Mouse (Mus musculus) Muller cell, postnatal 12 days (primary cell): ENCODE measurements around the gene Dzip1.

ENCODE experiments used
- DNase-seq: peaks from one replicate; pipeline ENCODE4 v3.0.0-alpha.2; 2015; ENCODE audit errors: inconsistent ontology term

Gene Dzip1

GRCm38 (mm10) chr14:118924673-118925615, at the start of gene Dzip1:
TSS of gene Dzip1 (minus strand) at chr14:118925460.
- peak; percentile 90 for DNase-seq

DNA sequence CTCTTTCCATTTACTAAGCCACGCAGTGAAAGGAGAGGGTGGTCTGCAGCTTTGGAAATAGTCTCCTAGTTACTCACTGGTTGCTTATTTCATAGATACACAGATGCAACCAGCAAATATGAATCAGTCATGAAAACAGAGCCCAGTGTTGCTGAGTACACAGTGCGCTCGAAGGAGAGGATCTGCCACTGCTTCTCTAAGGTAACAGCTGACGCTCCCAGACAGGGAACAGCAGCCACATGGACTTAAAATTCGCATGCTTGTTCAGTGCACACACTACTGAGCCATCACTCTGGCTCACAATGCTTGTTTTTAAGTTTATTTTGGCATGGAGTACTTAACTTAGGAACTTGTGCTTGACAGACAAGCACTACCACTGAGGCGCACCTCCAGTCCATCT, 47.0 kb upstream of the Dzip1 start:
- DNase-seq: no peak

DNA sequence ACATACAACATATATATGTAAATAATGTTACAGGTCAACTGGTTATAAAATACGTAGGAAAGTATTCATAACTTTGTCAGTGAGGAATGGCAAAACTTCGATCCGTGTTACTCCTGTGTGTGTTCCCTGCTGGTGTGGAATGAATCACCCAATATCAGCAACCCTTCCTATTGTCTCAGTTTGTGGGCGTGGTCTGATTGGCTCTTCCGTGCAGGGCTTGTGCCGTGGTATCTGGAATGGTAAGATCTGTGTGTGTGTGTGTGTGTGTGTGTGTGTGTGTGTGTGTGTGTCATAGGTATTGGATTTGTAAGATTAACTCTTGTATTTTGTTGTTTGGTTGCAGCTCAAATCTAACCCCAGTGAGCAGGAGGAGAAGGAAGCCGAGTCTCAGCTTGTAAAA, 42.4 kb upstream of the Dzip1 start:
- no peak for DNase-seq

- no peak for DNase-seq
Observed at GRCm38 (mm10) chr14:118965356-118966000, 40.2 kb upstream of the Dzip1 start.

GRCm38 (mm10) chr14:118958010-118958409, 32.8 kb upstream of the Dzip1 start:
- DNase-seq: no peak

DNA sequence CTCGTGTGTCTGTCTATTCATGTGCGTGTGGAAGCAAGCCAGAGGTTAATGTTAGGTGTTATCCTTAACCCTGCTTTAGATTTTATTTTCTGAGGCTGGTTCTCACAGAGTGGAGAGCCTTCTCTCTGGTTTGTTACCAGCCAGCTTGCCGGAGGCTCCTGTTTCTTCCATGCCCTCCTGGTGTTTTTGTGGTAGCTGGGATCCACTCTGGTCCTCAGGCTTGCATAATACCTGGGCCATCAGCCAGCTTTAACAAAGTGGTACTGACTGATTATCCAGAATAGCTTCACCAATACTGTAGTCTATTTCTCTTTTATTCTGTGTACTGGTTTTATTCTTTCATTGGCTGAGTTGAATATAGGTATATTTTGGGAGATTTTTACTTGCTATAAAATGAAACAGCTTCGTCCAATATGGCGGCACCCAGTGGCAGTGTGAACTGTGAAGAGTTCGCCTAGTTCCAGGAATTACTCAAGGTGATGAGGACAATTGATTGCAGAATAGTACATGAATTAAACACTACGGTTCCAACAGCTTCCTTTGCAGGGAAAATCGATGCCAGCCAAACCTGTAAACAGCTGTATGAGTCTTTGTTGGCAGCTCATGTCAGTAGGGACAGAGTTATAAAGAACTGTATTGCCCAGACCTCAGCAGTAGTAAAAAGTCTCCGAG, 26.8 kb upstream of the Dzip1 start:
- peak; percentile 21 for DNase-seq

DNA sequence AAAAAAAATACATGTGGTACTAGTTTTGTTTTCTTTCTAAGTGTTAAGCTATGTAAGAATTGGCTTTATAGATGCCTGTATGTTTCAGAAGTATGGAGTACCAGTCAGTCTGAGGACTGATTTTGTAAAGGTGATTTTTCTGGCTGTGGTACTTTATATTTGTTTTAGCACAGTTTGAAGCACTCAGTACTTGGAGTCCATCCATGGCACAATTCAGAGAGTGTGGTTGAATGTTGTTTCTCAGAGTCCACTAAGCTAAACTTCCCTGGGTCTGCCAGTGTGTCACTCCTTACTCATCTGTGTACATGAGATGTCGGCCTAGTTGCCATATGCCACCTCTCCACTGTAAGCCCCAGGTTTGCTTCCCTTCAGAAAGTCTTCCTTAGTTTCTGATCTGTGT, 23.6 kb upstream of the Dzip1 start:
- DNase-seq: no peak

DNA sequence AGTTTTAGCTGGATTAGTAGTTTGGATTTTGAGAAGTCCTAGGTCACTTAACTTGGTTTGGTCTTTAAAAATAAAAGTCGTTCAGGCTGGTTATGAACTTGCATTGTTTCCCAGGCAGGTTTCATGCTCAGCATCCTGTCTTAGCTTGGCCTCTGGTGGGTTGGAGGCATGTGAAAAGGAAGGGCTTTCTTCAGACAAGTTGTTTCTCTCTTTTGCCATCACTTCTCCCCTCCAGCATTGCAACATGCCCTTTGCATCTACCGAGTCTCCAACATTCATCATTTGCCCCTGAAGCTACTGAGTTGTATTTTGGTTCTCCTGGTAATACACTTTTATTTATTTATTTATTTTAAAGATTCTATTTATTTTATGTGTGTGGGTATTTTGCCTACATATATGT, 19.4 kb upstream of the Dzip1 start:
- no peak for DNase-seq

- DNase-seq: no peak
Observed at GRCm38 (mm10) chr14:118942076-118942475, 16.8 kb upstream of the Dzip1 start.

GRCm38 (mm10) chr14:118940796-118941495, 15.7 kb upstream of the Dzip1 start:
- DNase-seq: no peak

GRCm38 (mm10) chr14:118938551-118938950, 13.3 kb upstream of the Dzip1 start:
- peak; percentile 68 for DNase-seq

- DNase-seq: peak; percentile 100
Observed at GRCm38 (mm10) chr14:118937533-118938492, 12.6 kb upstream of the Dzip1 start, which contains the start of gene Dnajc3. TSS of gene Dnajc3 (plus strand) at chr14:118937976.

DNA sequence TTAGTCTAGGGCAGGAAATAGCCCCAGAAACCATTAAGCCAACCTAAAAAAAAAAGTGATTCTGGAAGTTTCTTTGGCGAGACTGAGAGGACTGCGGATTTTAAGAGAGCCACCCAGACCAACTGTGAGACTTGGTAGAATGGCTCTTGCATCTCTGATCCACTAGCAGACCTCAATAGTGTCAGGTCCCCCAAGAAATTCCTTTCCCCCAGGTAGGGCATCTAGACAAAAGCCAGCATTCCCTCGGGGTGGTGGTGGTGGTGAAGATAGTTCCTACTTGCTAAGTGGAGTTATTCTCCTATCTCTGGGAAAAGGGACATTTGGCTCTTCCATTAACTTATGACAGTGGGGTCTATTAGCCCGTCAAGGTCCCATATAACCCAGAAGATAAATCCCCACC, 11.7 kb upstream of the Dzip1 start:
- no peak for DNase-seq

- DNase-seq: no peak
Observed at GRCm38 (mm10) chr14:118936236-118936635, 11.0 kb upstream of the Dzip1 start.

- DNase-seq: no peak
Observed at GRCm38 (mm10) chr14:118934686-118935085, 9.4 kb upstream of the Dzip1 start.

DNA sequence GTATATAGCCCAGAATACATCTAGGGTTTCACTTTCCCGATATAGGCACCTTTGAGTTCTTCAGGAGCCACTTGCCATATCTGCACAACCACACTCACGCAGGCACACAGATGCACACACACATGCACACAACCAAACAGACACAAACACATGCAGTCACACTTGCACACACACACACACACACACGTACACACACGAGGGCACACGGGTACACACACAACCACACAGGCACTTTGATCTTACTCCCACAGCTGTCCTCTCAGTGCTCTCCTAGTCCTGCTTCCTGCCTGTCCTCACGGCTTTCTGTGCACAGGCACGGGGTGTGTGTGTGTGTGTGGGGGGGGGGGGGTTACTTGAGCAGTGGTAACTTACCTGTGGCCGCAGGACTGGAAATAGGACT, 7.7 kb upstream of the Dzip1 start:
- DNase-seq: no peak

DNA sequence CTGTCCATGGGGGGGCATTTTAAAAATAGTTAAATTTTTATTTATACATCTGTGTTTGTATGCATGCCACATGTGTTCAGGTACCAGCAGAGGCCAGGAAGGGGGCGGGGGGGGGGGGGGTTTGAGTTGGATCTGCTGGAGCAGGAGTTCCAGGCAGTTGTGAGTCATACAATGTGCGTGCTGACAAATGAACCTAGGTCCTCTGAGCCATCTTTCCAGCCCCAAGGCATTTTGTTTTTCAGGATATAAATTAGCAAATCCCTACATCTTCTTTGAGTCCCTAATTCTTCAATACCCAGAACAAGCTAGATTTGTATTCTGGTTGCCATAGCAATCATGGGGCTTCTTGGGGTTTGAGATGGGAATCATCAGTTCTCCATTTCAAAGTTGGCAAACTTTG, 5.9 kb upstream of the Dzip1 start:
- no peak for DNase-seq

DNA sequence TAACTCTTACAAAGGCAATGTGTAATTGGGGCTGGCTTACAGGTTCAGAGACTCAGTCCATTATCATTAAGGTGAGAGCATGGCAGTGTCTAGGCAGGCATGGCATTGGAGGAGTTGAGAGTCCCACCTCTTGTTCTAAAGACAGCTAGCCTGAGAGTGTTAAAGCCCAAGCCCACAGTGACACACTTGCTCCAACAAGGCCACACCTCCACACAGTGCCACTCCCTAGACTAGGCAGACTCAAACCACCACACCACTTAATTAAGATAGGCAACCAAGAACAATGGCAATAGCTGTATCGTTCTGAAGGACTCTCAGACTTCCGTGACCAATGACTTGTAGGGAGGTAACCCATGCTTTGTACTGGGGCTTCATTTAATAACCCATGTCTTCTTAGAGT, 5.5 kb upstream of the Dzip1 start:
- DNase-seq: no peak

GRCm38 (mm10) chr14:118929779-118930178, 4.5 kb upstream of the Dzip1 start:
- no peak for DNase-seq

DNA sequence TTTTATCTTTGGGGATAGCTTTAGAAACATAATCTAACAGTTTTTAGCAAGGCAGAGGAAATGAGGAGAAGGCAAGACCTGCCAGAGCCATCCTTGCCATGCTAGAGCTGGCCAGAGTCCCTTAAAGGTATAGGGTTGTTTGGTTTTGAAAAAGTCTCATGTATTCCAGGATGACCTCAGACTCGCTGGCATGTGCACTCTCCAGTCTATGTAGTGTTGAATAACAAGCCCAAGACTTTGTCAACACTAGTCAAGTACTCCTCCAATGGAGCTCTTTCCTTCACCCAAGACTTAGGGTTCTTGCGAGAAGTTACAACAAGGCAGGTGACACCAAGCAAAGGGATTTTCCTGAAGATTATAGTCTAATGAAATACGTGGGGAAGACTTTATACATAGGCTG, 3.3 kb upstream of the Dzip1 start:
- no peak for DNase-seq
